Mouse (Mus musculus): ENCODE measurements around the gene Agpat2. TPM values are rescaled to one million over a fixed set of nuclear protein-coding genes. Genes with fewer than 3 reads are reported as not detected.

Agpat2 gene
- polyA plus RNA-seq, 1 experiment = 515 TPM

GRCm38 (mm10) chr2:26633953-26634530, 29.8 kb upstream of the Agpat2 start:
- H3K4me1 ChIP-seq (ENCODE audit: control insufficient read depth, insufficient read depth, insufficient read length, low read length) = peaks cover 15% of the 10 kb centered on the region
- no peak for TF ChIP-seq CTCF (IDR thresholded peaks at IDR 0.05; ENCODE audit: extremely low read depth, insufficient read length, insufficient replicate concordance, low read depth, low read length)
- no peak for TF ChIP-seq POLR2A (IDR thresholded peaks at IDR 0.05; ENCODE audit: low read depth, low read length)
- H3K36me3 ChIP-seq (ENCODE audit: control insufficient read depth, insufficient read depth, low read length) = peaks cover 32% of the 10 kb centered on the region
- no peak overlapping the region for H3K4me3 ChIP-seq (ENCODE audit: low read depth, low read length)
- no peak overlapping the region for H3K27ac ChIP-seq (ENCODE audit: insufficient read depth, low read depth, low read length)
- no peaks in the 10 kb centered on the region for H3K27me3 ChIP-seq (ENCODE audit: control insufficient read depth, insufficient read depth, low read length)
- 71% methylated on average over 4 of the region's 4 CpGs for WGBS

- H3K4me3 ChIP-seq (ENCODE audit: low read depth, low read length) = no peak overlapping the region
- no peaks in the 10 kb centered on the region for H3K27me3 ChIP-seq (ENCODE audit: control insufficient read depth, insufficient read depth, low read length)
- TF ChIP-seq CTCF (IDR thresholded peaks at IDR 0.05; ENCODE audit: extremely low read depth, insufficient read length, insufficient replicate concordance, low read depth, low read length) (no peak), POLR2A (IDR thresholded peaks at IDR 0.05; ENCODE audit: low read depth, low read length) (no peak)
- WGBS = 81% methylated on average over 16 of the region's 16 CpGs
- H3K27ac ChIP-seq (ENCODE audit: insufficient read depth, low read depth, low read length) = no peak overlapping the region
- H3K4me1 ChIP-seq (ENCODE audit: control insufficient read depth, insufficient read depth, insufficient read length, low read length) = peaks cover 17% of the 10 kb centered on the region
- peaks cover 29% of the 10 kb centered on the region for H3K36me3 ChIP-seq (ENCODE audit: control insufficient read depth, insufficient read depth, low read length)
These were observed 28.6 kb upstream of the Agpat2 start for GRCm38 (mm10) chr2:26632541-26633395.

GRCm38 (mm10) chr2:26628792-26629437, 24.7 kb upstream of the Agpat2 start:
- H3K27me3 ChIP-seq (ENCODE audit: control insufficient read depth, insufficient read depth, low read length) = no peaks in the 10 kb centered on the region
- TF ChIP-seq POLR2A (IDR thresholded peaks at IDR 0.05; ENCODE audit: low read depth, low read length) (no peak), CTCF (IDR thresholded peaks at IDR 0.05; ENCODE audit: extremely low read depth, insufficient read length, insufficient replicate concordance, low read depth, low read length) (no peak)
- peak overlapping the region; percentile 58 for H3K4me3 ChIP-seq (ENCODE audit: low read depth, low read length)
- H3K36me3 ChIP-seq (ENCODE audit: control insufficient read depth, insufficient read depth, low read length) = no peaks in the 10 kb centered on the region
- peaks cover 17% of the 10 kb centered on the region for H3K4me1 ChIP-seq (ENCODE audit: control insufficient read depth, insufficient read depth, insufficient read length, low read length)
- WGBS = 52% methylated on average over 5 of the region's 5 CpGs
- H3K27ac ChIP-seq (ENCODE audit: insufficient read depth, low read depth, low read length) = no peak overlapping the region

GRCm38 (mm10) chr2:26627921-26628739, 23.9 kb upstream of the Agpat2 start, which contains the start of gene Fam69b:
Gene Fam69b, plus strand, starts transcription at chr2:26628457.
- H3K27me3 ChIP-seq (ENCODE audit: control insufficient read depth, insufficient read depth, low read length) = no peaks in the 10 kb centered on the region
- H3K27ac ChIP-seq (ENCODE audit: insufficient read depth, low read depth, low read length) = no peak within 1 kb of the TSS
- no peak for TF ChIP-seq CTCF (IDR thresholded peaks at IDR 0.05; ENCODE audit: extremely low read depth, insufficient read length, insufficient replicate concordance, low read depth, low read length)
- TF ChIP-seq POLR2A (IDR thresholded peaks at IDR 0.05; ENCODE audit: low read depth, low read length) = no peak
- WGBS = 1% methylated on average over 69 of the region's 70 CpGs
- H3K4me3 ChIP-seq (ENCODE audit: low read depth, low read length) = peak within 1 kb of the TSS; percentile 58
- peaks cover 17% of the 10 kb centered on the region for H3K4me1 ChIP-seq (ENCODE audit: control insufficient read depth, insufficient read depth, insufficient read length, low read length)
- H3K36me3 ChIP-seq (ENCODE audit: control insufficient read depth, insufficient read depth, low read length) = no peaks in the 10 kb centered on the region

GRCm38 (mm10) chr2:26626081-26626480, 21.9 kb upstream of the Agpat2 start:
- Histone ChIP-seq H3K27me3 (ENCODE audit: control insufficient read depth, insufficient read depth, low read length) (no peaks in the 10 kb centered on the region), H3K36me3 (ENCODE audit: control insufficient read depth, insufficient read depth, low read length) (no peaks in the 10 kb centered on the region), H3K4me3 (ENCODE audit: low read depth, low read length) (no peak overlapping the region), H3K4me1 (ENCODE audit: control insufficient read depth, insufficient read depth, insufficient read length, low read length) (peaks cover 26% of the 10 kb centered on the region), H3K27ac (ENCODE audit: insufficient read depth, low read depth, low read length) (no peak overlapping the region)
- WGBS = 76% methylated on average over 3 of the region's 3 CpGs
- no peak for TF ChIP-seq POLR2A (IDR thresholded peaks at IDR 0.05; ENCODE audit: low read depth, low read length)
- peak; percentile 8; the same call in 1 of the 2 replicates for TF ChIP-seq CTCF (IDR thresholded peaks at IDR 0.05; ENCODE audit: extremely low read depth, insufficient read length, insufficient replicate concordance, low read depth, low read length)

- WGBS = 75% methylated on average over 3 of the region's 3 CpGs
- H3K27ac ChIP-seq (ENCODE audit: insufficient read depth, low read depth, low read length) = no peak overlapping the region
- TF ChIP-seq CTCF (IDR thresholded peaks at IDR 0.05; ENCODE audit: extremely low read depth, insufficient read length, insufficient replicate concordance, low read depth, low read length) (no peak), POLR2A (IDR thresholded peaks at IDR 0.05; ENCODE audit: low read depth, low read length) (no peak)
- H3K4me1 ChIP-seq (ENCODE audit: control insufficient read depth, insufficient read depth, insufficient read length, low read length) = peaks cover 26% of the 10 kb centered on the region
- no peaks in the 10 kb centered on the region for H3K27me3 ChIP-seq (ENCODE audit: control insufficient read depth, insufficient read depth, low read length)
- H3K36me3 ChIP-seq (ENCODE audit: control insufficient read depth, insufficient read depth, low read length) = no peaks in the 10 kb centered on the region
- H3K4me3 ChIP-seq (ENCODE audit: low read depth, low read length) = no peak overlapping the region
These were observed 21.2 kb upstream of the Agpat2 start for GRCm38 (mm10) chr2:26625419-26625818.
